Mouse (Mus musculus) embryonic facial prominence, embryonic 12.5 days (tissue): ENCODE measurements around the gene Shank2. TPM values are rescaled to one million over a fixed set of nuclear protein-coding genes. Genes with fewer than 3 reads are reported as not detected.

Experiments
- ATAC-seq: fragments of 200-750 bp; cut with Nextera tagmentation; 2 replicates; pipeline ENCODE4 v1.8.0; 2017; ENCODE audit not compliant: insufficient number of reproducible peaks, insufficient read depth, low FRiP score, low TSS enrichment
- H3K27ac ChIP-seq: fragments of 300-500 bp; sonication (generic); 2 replicates; pipeline ENCODE4 v1.5.1; 2016; ENCODE audit warnings: mild to moderate bottlenecking
- H3K27me3 ChIP-seq: fragments of 300-500 bp; sonication (generic); 2 replicates; pipeline ENCODE4 v1.6.1; 2016; ENCODE audit warnings: mild to moderate bottlenecking, moderate library complexity
- H3K36me3 ChIP-seq: fragments of 300-500 bp; sonication (generic); 2 replicates; pipeline ENCODE4 v1.6.1; 2016; ENCODE audit warnings: mild to moderate bottlenecking
- H3K4me1 ChIP-seq: fragments of 300-500 bp; sonication (generic); 2 replicates; pipeline ENCODE4 v1.6.1; 2016
- H3K4me2 ChIP-seq: fragments of 300-500 bp; sonication (generic); replicated peaks from 2 replicates; pipeline ENCODE4 v1.6.1; 2016; ENCODE audit warnings: mild to moderate bottlenecking, moderate library complexity
- H3K4me3 ChIP-seq: fragments of 300-500 bp; sonication (generic); 2 replicates; pipeline ENCODE4 v1.5.1; 2016; ENCODE audit warnings: mild to moderate bottlenecking
- H3K9ac ChIP-seq: fragments of 300-500 bp; sonication (generic); 2 replicates; pipeline ENCODE4 v1.6.1; 2016; ENCODE audit warnings: mild to moderate bottlenecking, moderate library complexity
- H3K9me3 ChIP-seq: fragments of 300-500 bp; sonication (generic); 2 replicates; pipeline ENCODE4 v1.6.1; 2016; ENCODE audit warnings: mild to moderate bottlenecking, moderate library complexity
- WGBS: fragments of 180-500 bp; shearing (Covaris S2); methylation state at CpG from one replicate; pipeline ENCODE4 v1.1.7; 2016; 5-methylcytosine and 5-hydroxymethylcytosine counted together
- polyA plus RNA-seq: library from polyadenylated mRNA; unstranded; fragments of >200 nt; fragmentation: Nextera tagmentation; extraction: Ambion mirVana; gene quantifications from 2 replicates; pipeline ENCODE4 v1.2.1, GENCODE M21; 2016

Gene Shank2
- polyA plus RNA-seq, 1 experiment from 2014 or later: 1.00 TPM

DNA sequence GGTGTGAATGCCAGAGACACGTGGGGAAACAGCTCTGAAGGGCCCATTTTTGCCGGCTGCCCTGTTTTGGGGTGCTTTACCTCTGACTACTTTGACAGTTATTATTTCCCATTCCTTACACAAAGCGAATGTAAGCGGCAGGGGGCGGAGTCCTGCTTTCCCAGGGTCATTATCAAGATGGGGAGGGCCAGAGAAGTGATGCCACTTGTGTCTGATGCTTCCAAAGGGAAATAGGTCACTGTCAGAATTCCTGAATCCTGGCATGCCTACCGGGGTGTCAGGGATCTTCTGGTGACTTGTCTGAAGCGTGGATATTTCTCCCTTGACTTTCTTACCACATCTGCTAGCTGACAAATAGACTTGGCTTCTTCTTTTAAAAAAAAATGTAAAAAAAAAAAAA lies 173.3 kb downstream of the Shank2 start:
- H3K4me2 ChIP-seq: peak overlapping the region; percentile 54
- H3K4me1 ChIP-seq: peaks cover 9% of the 10 kb centered on the region; the same call in 1 of the 2 replicates
- no peaks in the 10 kb centered on the region for H3K36me3 ChIP-seq
- WGBS: 28% methylated on average over 7 of the region's 7 CpGs
- H3K9me3 ChIP-seq: no peaks in the 10 kb centered on the region
- no peak overlapping the region for H3K27ac ChIP-seq
- peaks cover 51% of the 10 kb centered on the region for H3K27me3 ChIP-seq
- ATAC-seq: no peak
- H3K4me3 ChIP-seq: no peak overlapping the region
- no peak overlapping the region for H3K9ac ChIP-seq

DNA sequence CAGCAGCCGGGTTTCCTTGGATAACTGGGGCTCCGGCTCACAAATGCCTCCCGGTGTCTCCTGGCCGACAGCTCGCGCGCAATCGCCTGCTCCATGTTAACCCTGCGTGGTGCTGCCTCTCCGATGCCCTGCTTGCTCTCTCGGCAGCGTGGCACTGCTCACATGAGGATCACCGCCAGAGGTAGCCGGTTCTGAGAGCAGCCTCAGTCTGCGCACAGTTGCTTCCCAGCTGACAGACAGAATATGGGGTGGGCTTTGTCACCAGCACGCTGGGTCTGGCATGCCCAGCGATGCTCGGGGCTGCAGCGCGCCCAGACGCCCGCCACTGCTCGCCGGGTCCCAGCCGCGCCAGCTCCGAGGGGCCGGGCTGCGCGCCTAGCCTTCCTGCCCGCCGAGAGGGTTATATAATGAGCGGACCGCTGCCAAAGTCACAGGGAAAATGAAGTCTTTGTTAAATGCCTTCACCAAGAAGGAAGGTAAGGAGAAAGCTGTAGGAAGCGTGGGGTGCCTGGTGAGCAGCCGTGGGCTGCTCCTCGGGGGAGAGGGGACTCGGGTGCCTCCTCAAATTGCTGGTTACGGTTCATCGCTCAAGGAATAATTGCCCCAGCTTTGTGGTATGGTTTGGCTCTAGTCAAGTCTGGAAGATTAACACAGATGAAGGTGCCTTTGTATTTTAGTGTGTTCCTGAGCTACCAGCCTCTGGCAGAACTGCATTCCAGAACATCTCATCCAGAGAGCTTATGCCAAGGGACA lies 173.9 kb downstream of the Shank2 start:
- H3K4me3 ChIP-seq: peak overlapping the region; percentile 25
- peaks cover 51% of the 10 kb centered on the region for H3K27me3 ChIP-seq
- peaks cover 9% of the 10 kb centered on the region; the same call in 1 of the 2 replicates for H3K4me1 ChIP-seq
- no peak overlapping the region for H3K27ac ChIP-seq
- 4% methylated on average over 40 of the region's 40 CpGs for WGBS
- H3K9ac ChIP-seq: peak overlapping the region; percentile 27; the same call in 1 of the 2 replicates
- ATAC-seq: no peak
- H3K4me2 ChIP-seq: peak overlapping the region; percentile 54
- no peaks in the 10 kb centered on the region for H3K9me3 ChIP-seq
- H3K36me3 ChIP-seq: no peaks in the 10 kb centered on the region

DNA sequence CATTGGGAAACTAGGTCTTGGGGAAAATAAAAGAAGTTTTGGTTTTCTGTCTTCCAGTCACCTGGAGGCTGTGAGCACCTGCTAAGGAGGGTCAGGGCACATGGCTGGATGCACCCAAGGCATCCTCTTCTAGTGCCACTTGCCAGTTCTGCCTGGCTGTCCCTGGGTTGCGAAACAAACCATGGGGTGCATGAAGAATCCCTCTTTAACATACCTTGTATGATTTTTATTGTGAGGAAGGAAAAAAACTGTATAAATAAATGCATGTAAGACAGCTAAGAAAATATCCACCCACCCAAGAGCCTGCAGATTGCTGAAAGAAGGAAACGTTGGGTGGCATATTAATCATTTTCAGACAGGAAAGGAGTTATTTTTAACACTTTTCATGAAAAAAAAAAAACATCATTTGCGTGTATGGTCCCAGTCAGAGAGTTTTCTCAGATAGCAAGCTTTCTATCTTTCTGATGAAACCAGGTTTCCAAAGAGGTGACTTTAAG lies 174.6 kb downstream of the Shank2 start:
- Histone ChIP-seq H3K36me3 (no peaks in the 10 kb centered on the region), H3K4me3 (no peak overlapping the region), H3K9me3 (no peaks in the 10 kb centered on the region), H3K9ac (no peak overlapping the region), H3K4me1 (peaks cover 9% of the 10 kb centered on the region; the same call in 1 of the 2 replicates), H3K4me2 (peak overlapping the region; percentile 54; the same call in 1 of the 2 replicates), H3K27ac (no peak overlapping the region), H3K27me3 (peaks cover 51% of the 10 kb centered on the region)
- no peak for ATAC-seq
- WGBS: 75% methylated on average over 3 of the region's 3 CpGs

- WGBS: 90% methylated on average over 6 of the region's 6 CpGs
- peaks cover 34% of the 10 kb centered on the region for H3K27me3 ChIP-seq
- H3K9ac ChIP-seq: no peak overlapping the region
Observed at GRCm38 (mm10) chr7:144179436-144179835, 177.7 kb downstream of the Shank2 start.

DNA sequence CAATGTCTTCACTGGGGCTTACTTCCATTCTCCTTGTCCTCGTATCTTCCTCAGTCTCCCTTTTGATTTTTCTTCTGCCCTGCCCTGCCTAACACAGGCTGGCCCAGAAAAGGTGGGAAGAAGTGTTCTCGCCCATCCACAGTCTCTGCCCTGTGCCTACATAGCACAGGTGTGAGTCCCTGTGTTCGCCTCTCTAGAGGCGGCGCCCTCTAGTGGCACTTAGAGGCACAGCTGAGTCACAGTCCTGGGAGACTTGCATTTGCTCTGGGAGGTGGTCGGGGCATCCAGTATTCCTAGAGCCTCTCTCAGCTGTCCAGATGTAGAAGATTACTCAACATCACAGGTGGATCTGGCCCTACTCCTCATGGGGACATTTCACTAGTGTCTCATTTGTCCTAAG lies 179.2 kb downstream of the Shank2 start:
- no peak overlapping the region for H3K4me2 ChIP-seq
- ATAC-seq: no peak
- H3K27me3 ChIP-seq: peaks cover 20% of the 10 kb centered on the region
- no peak overlapping the region for H3K4me3 ChIP-seq
- H3K36me3 ChIP-seq: no peaks in the 10 kb centered on the region
- no peaks in the 10 kb centered on the region for H3K9me3 ChIP-seq
- H3K4me1 ChIP-seq: peaks cover 3% of the 10 kb centered on the region; the same call in 1 of the 2 replicates
- 22% methylated on average over 6 of the region's 6 CpGs for WGBS
- no peak overlapping the region for H3K9ac ChIP-seq
- no peak overlapping the region for H3K27ac ChIP-seq

More at GRCm38 (mm10) chr7:144179436-144179835, 177.7 kb downstream of the Shank2 start:
- no peak overlapping the region for H3K27ac ChIP-seq
- no peaks in the 10 kb centered on the region for H3K9me3 ChIP-seq
- no peak overlapping the region for H3K4me3 ChIP-seq
- H3K36me3 ChIP-seq: no peaks in the 10 kb centered on the region
- ATAC-seq: no peak
- no peak overlapping the region for H3K4me2 ChIP-seq
- peaks cover 9% of the 10 kb centered on the region; the same call in 1 of the 2 replicates for H3K4me1 ChIP-seq

GRCm38 (mm10) chr7:144187869-144188430 lies 186.2 kb downstream of the Shank2 start:
- H3K9me3 ChIP-seq: no peaks in the 10 kb centered on the region
- no peak overlapping the region for H3K9ac ChIP-seq
- H3K27me3 ChIP-seq: no peaks in the 10 kb centered on the region
- no peak overlapping the region for H3K27ac ChIP-seq
- ATAC-seq: no peak
- no peaks in the 10 kb centered on the region for H3K4me1 ChIP-seq
- no peak overlapping the region for H3K4me2 ChIP-seq
- no peaks in the 10 kb centered on the region for H3K36me3 ChIP-seq
- H3K4me3 ChIP-seq: no peak overlapping the region
- WGBS: 60% methylated on average over 11 of the region's 11 CpGs

DNA sequence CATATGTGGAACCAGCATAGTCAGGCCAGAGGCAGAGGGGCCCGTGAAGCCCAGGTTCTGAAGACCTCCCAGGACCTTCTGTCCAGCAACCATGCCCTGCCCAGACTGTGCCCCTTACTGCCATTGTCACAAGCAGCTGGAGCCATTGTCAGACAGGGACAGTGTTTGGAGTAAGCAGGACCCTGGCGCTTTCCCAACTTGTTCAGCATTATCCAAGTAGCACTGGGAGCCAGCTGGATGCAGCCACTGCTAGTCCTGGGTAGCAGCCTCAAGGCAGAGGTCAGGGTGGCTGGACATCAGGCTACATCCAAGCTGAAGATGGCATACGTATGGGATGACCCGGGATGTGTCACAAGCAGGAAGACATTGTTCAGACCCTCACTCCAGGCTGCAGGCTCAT lies 187.7 kb downstream of the Shank2 start:
- no peak overlapping the region for H3K4me2 ChIP-seq
- H3K27me3 ChIP-seq: no peaks in the 10 kb centered on the region
- no peaks in the 10 kb centered on the region for H3K4me1 ChIP-seq
- no peaks in the 10 kb centered on the region for H3K36me3 ChIP-seq
- no peaks in the 10 kb centered on the region for H3K9me3 ChIP-seq
- ATAC-seq: no peak
- no peak overlapping the region for H3K9ac ChIP-seq
- 79% methylated on average over 4 of the region's 4 CpGs for WGBS
- H3K27ac ChIP-seq: no peak overlapping the region
- no peak overlapping the region for H3K4me3 ChIP-seq

DNA sequence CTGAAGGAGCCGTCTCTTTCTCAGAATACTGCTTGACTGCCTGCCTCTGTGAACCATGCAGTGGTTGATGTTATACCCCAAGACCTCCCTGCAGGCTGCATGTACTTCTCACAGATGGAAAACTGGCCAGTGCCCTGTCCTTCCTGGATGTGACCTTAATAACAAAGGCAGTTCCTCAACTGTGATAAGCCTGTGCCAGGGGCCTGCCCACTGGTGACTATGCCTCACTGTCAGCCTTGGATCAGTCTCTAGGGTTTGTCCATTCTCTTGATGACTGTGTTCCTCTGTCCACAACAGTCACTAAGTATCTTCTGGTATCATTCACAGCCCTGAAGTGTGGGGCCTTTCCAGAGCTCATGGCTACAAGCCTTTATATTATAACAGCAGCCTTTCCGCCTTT lies 196.8 kb downstream of the Shank2 start:
- no peaks in the 10 kb centered on the region for H3K27me3 ChIP-seq
- H3K27ac ChIP-seq: no peak overlapping the region
- no peak for ATAC-seq
- H3K4me1 ChIP-seq: no peaks in the 10 kb centered on the region
- H3K4me3 ChIP-seq: no peak overlapping the region
- no peak overlapping the region for H3K4me2 ChIP-seq
- 92% methylated on average over 2 of the region's 2 CpGs for WGBS
- no peaks in the 10 kb centered on the region for H3K36me3 ChIP-seq
- no peak overlapping the region for H3K9ac ChIP-seq
- no peaks in the 10 kb centered on the region for H3K9me3 ChIP-seq

GRCm38 (mm10) chr7:144202017-144202682 lies 200.4 kb downstream of the Shank2 start:
- Histone ChIP-seq H3K4me1 (no peaks in the 10 kb centered on the region), H3K4me2 (no peak overlapping the region), H3K27me3 (no peaks in the 10 kb centered on the region), H3K4me3 (no peak overlapping the region), H3K9ac (no peak overlapping the region), H3K9me3 (no peaks in the 10 kb centered on the region), H3K36me3 (no peaks in the 10 kb centered on the region), H3K27ac (no peak overlapping the region)
- WGBS: 76% methylated on average over 7 of the region's 7 CpGs
- no peak for ATAC-seq

DNA sequence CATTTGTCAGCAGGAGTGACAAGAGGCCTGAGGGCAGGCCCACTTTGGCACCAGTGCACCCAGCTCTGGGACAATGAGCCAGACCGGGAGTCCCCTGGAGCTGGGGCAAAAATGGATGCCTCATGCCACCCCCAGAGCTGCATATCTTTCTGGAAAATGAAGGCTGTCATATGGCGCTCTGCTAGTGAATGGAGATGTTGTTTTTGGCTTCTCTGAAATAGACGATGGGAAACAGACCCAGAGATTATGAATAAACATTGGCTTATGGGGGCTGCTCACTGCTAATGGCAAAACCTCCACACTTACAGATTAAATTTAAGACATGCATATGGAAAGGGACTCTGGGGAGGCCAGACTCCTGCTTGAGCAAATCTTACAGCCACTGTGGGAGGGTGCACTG lies 202.6 kb downstream of the Shank2 start:
- no peak overlapping the region for H3K27ac ChIP-seq
- H3K4me1 ChIP-seq: no peaks in the 10 kb centered on the region
- H3K9ac ChIP-seq: no peak overlapping the region
- no peaks in the 10 kb centered on the region for H3K9me3 ChIP-seq
- no peak overlapping the region for H3K4me2 ChIP-seq
- H3K36me3 ChIP-seq: no peaks in the 10 kb centered on the region
- WGBS: 61% methylated on average over 3 of the region's 3 CpGs
- no peaks in the 10 kb centered on the region for H3K27me3 ChIP-seq
- ATAC-seq: no peak
- no peak overlapping the region for H3K4me3 ChIP-seq

- no peak for ATAC-seq
- Histone ChIP-seq H3K27me3 (no peaks in the 10 kb centered on the region), H3K27ac (no peak overlapping the region), H3K36me3 (no peaks in the 10 kb centered on the region), H3K9me3 (no peaks in the 10 kb centered on the region), H3K4me3 (no peak overlapping the region), H3K9ac (no peak overlapping the region), H3K4me2 (no peak overlapping the region), H3K4me1 (no peaks in the 10 kb centered on the region)
- 82% methylated on average over 1 of the region's 1 CpGs for WGBS
Observed at GRCm38 (mm10) chr7:144205161-144205560, 203.4 kb downstream of the Shank2 start.

DNA sequence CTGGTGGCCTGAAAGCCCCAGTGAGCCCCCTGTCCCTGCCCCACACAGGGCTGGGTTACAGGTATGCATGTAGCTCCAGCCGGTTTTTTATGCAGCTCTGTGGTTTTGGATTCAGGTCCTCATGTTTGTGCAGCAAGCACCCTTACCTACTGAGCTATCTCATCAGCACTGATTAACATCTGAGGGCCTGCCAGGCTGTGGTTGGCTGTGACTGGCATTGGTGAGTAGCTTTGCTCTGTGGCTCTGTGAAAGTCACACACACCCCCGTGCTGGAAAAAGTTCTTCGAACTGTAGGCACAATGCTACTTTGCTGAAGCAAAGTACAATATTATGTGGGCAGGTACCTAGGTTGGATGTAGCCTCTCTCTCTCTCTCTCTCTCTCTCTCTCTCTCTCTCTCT lies 204.1 kb downstream of the Shank2 start:
- no peaks in the 10 kb centered on the region for H3K4me1 ChIP-seq

More for the DNA sequence above, 204.1 kb downstream of the Shank2 start:
- Histone ChIP-seq H3K4me2 (no peak overlapping the region), H3K27me3 (no peaks in the 10 kb centered on the region), H3K9me3 (no peaks in the 10 kb centered on the region), H3K36me3 (no peaks in the 10 kb centered on the region), H3K9ac (no peak overlapping the region), H3K4me3 (no peak overlapping the region), H3K27ac (no peak overlapping the region)
- no peak for ATAC-seq
- WGBS: 86% methylated on average over 3 of the region's 3 CpGs
